Mouse (Mus musculus) liver, postnatal 0 days (tissue): ENCODE measurements around the gene Usp29.
"Not testable (repeated sequence)": the region's sequence is repeated elsewhere in the genome, so short reads cannot be mapped to it uniquely, and the experiment has no call there.

Experiments used
- CTCF ChIP-seq: sonication (generic); IDR thresholded peaks from 2 replicates; pipeline ENCODE4 v1.5.1; 2016; ENCODE audit warnings: antibody characterized with exemption, low read depth
- EP300 ChIP-seq: IDR thresholded peaks from 2 replicates; pipeline ENCODE4 v1.6.1; 2016; ENCODE audit warnings: antibody characterized with exemption, low read depth, mild to moderate bottlenecking

DNA sequence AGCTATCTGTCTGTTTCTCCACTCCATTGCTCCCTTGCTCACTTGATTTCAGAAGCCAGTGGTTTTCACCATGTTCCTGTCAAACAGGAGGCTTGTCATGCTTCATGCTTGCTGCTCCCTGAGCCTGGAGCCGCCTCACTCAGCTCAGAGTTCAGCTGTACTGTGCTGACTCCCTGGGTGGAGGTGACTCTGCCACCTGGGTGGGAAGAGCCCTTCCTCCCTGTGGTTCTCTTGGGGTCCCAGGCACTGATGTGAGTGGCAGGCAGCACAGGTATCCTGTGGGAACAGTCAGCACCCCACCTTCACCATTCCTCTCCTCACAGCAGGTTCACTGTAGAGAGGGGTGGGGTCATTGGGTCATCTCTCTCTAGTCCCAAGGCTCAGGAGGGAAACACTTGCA, 150.5 kb downstream of the Usp29 start:
- TF ChIP-seq CTCF, EP300: not testable (repeated sequence)
